Mouse (Mus musculus): ENCODE data around the gene Nuak1. TPM values are rescaled to one million over a fixed set of nuclear protein-coding genes. Genes with fewer than 3 reads are reported as not detected.

Gene Nuak1
- total and polyA plus RNA-seq, 3 experiments, result 1.1 to 2.2 TPM; not detected in 1

- Histone ChIP-seq H3K9me3 (replicated peaks; ENCODE audit: insufficient read depth, low read length) (no peaks in the 10 kb centered on the region), H3K79me2 (ENCODE audit: control insufficient read depth, insufficient read depth, low read length, poor library complexity) (no peaks in the 10 kb centered on the region), H3K4me1 (ENCODE audit: control insufficient read depth in 1 of 2, insufficient read depth in 2 of 2, low read length in 2 of 2) (0 out of 4 replicates have a peak, but pooled peaks cover 0 to 3% of the 10 kb centered on the region in 2 experiments), H3K27me3 (ENCODE audit: control insufficient read depth in 1 of 2, insufficient read depth in 2 of 2, low read length in 2 of 2) (0 out of 4 replicates have a peak, but pooled peaks cover 0 to 2% of the 10 kb centered on the region in 2 experiments), H3K27ac (ENCODE audit: control insufficient read depth, low read depth, low read length) (no peak overlapping the region), H3K36me3 (ENCODE audit: control insufficient read depth in 1 of 2, insufficient read depth in 2 of 2, low read length in 2 of 2) (peaks cover 0 to 2% of the 10 kb centered on the region in 2 experiments; a peak in 2 of 4 replicates), H3K4me3 (ENCODE audit: control insufficient read depth in 1 of 2, insufficient read depth in 1 of 2, low read depth in 2 of 2, low read length in 2 of 2) (no peak overlapping the region), H3K9ac (ENCODE audit: control insufficient read depth, low read depth, low read length, poor library complexity, severe bottlenecking) (no peak overlapping the region)
- DNase-seq (ENCODE audit: low read depth, low spot score), result no peak
- TF ChIP-seq MEF2A (IDR thresholded peaks at IDR 0.05; ENCODE audit: extremely low read depth, insufficient replicate concordance, low read depth, low read length, poor library complexity, severe bottlenecking) (no peak), ZKSCAN1 (IDR thresholded peaks at IDR 0.05; ENCODE audit: low read depth, low read length) (no peak), TBP (IDR thresholded peaks at IDR 0.05; ENCODE audit: low read depth, low read length) (no peak), NRF1 (IDR thresholded peaks at IDR 0.05; ENCODE audit: insufficient read depth, low read depth, low read length, poor library complexity, severe bottlenecking) (no peak), POLR2A (IDR thresholded peaks at IDR 0.05; ENCODE audit: control insufficient read depth in 1 of 2, insufficient read depth in 1 of 2, low read depth in 1 of 2, low read length in 2 of 2, poor library complexity in 1 of 2) (no peak), POLR2AphosphoS5 (IDR thresholded peaks at IDR 0.05; ENCODE audit: borderline replicate concordance, low read depth, low read length) (no peak), ZC3H11A (IDR thresholded peaks at IDR 0.05; ENCODE audit: low read depth, low read length) (no peak), KAT2A (conservative IDR thresholded peaks at IDR 0.05; ENCODE audit: low read depth, low read length) (no peak), UBTF (IDR thresholded peaks at IDR 0.05; ENCODE audit: borderline replicate concordance, insufficient read depth, low read depth, low read length) (no peak), ELF1 (IDR thresholded peaks at IDR 0.05; ENCODE audit: low read depth, low read length) (no peak), ZNF384 (IDR thresholded peaks at IDR 0.05; ENCODE audit: low read depth, low read length) (no peak), TCF12 (IDR thresholded peaks at IDR 0.05; ENCODE audit: low read depth, low read length) (no peak), JUND (IDR thresholded peaks at IDR 0.05; ENCODE audit: low read depth, low read length) (no peak), RCOR1 (IDR thresholded peaks at IDR 0.05; ENCODE audit: low read depth, low read length) (no peak), MYC (IDR thresholded peaks at IDR 0.05; ENCODE audit: low read depth, low read length) (no peak)
Measured at GRCm38 (mm10) chr10:84477045-84477612, 36.7 kb upstream of the Nuak1 start.

- no peaks in the 10 kb centered on the region for H3K27me3 ChIP-seq (ENCODE audit: control insufficient read depth in 1 of 2, insufficient read depth in 2 of 2, low read length in 2 of 2)
- no peaks in the 10 kb centered on the region for H3K36me3 ChIP-seq (ENCODE audit: control insufficient read depth in 1 of 2, insufficient read depth in 2 of 2, low read length in 2 of 2)
- H3K27ac ChIP-seq (ENCODE audit: control insufficient read depth, low read depth, low read length), result no peak overlapping the region
- no peak overlapping the region for H3K4me3 ChIP-seq (ENCODE audit: control insufficient read depth in 1 of 2, insufficient read depth in 1 of 2, low read depth in 2 of 2, low read length in 2 of 2)
- no peaks in the 10 kb centered on the region for H3K79me2 ChIP-seq (ENCODE audit: control insufficient read depth, insufficient read depth, low read length, poor library complexity)
- no peak for TF ChIP-seq POLR2A (IDR thresholded peaks at IDR 0.05; ENCODE audit: control insufficient read depth in 1 of 2, insufficient read depth in 1 of 2, low read depth in 1 of 2, low read length in 2 of 2, poor library complexity in 1 of 2)
- no peak for TF ChIP-seq USF2 (IDR thresholded peaks at IDR 0.05; ENCODE audit: borderline replicate concordance in 1 of 2, insufficient read depth in 1 of 2, low read depth in 1 of 2, low read length in 2 of 2)
- no peak for TF ChIP-seq ELF1 (IDR thresholded peaks at IDR 0.05; ENCODE audit: low read depth, low read length)
- TF ChIP-seq MYB (IDR thresholded peaks at IDR 0.05; ENCODE audit: low read depth, low read length), result no peak
- no peak for TF ChIP-seq BHLHE40 (IDR thresholded peaks at IDR 0.05; ENCODE audit: borderline replicate concordance, low read depth, low read length)
- no peak for TF ChIP-seq RCOR1 (IDR thresholded peaks at IDR 0.05; ENCODE audit: low read depth, low read length)
- no peak for TF ChIP-seq SIN3A (IDR thresholded peaks at IDR 0.05; ENCODE audit: low read length)
- TF ChIP-seq CTCF (IDR thresholded peaks at IDR 0.05 in 2 of 3, conservative IDR thresholded peaks at IDR 0.05 in 1 of 3; ENCODE audit: control insufficient read depth in 1 of 3, insufficient read depth in 1 of 3, low read depth in 2 of 3, low read length in 3 of 3, poor library complexity in 1 of 3, severe bottlenecking in 1 of 3), result no peak
- no peak for TF ChIP-seq E2F4 (IDR thresholded peaks at IDR 0.05; ENCODE audit: borderline replicate concordance, low read depth, low read length)
- no peak for TF ChIP-seq TAL1 (IDR thresholded peaks at IDR 0.05; ENCODE audit: low read length)
- TF ChIP-seq NRF1 (IDR thresholded peaks at IDR 0.05; ENCODE audit: insufficient read depth, low read depth, low read length, poor library complexity, severe bottlenecking), result no peak
- no peak for DNase-seq (ENCODE audit: low read depth, low spot score)
- no peaks in the 10 kb centered on the region for H3K4me1 ChIP-seq (ENCODE audit: control insufficient read depth in 1 of 2, insufficient read depth in 2 of 2, low read length in 2 of 2)
- no peak overlapping the region for H3K9ac ChIP-seq (ENCODE audit: control insufficient read depth, low read depth, low read length, poor library complexity, severe bottlenecking)
- no peaks in the 10 kb centered on the region for H3K9me3 ChIP-seq (replicated peaks; ENCODE audit: insufficient read depth, low read length)
Measured at GRCm38 (mm10) chr10:84467555-84468164, 27.3 kb upstream of the Nuak1 start.
